Mouse (Mus musculus) lung, postnatal 0 days (tissue): ENCODE measurements around the gene Xylt1.

ENCODE experiments used
- CTCF ChIP-seq: IDR thresholded peaks from 2 replicates; pipeline ENCODE4 v1.5.1; 2016; ENCODE audit warnings: antibody characterized with exemption, mild to moderate bottlenecking
- EP300 ChIP-seq: IDR thresholded peaks from 2 replicates; pipeline ENCODE4 v1.6.1; 2016; ENCODE audit warnings: antibody characterized with exemption, mild to moderate bottlenecking, control low read depth

GRCm38 (mm10) chr7:117401581-117401980 is 20.8 kb downstream of the Xylt1 start:
- TF ChIP-seq CTCF (no peak), EP300 (no peak)
